Mouse (Mus musculus) layer of hippocampus, adult 18-20 months (tissue): ENCODE measurements around the gene Alkbh6. TPM values are rescaled to one million over a fixed set of nuclear protein-coding genes. Genes with fewer than 3 reads are reported as not detected.

Experiments used
- DNase-seq, 2 experiments: peaks; one replicate each; pipeline ENCODE4 v3.0.0; 2022; ENCODE audit warnings: low spot score in 2 of 2
- total RNA-seq, 2 experiments: library from RNA; stranded (reverse); gene quantifications; 2 replicates each; pipeline ENCODE4 v1.2.3; 2021

Gene Alkbh6
- total RNA-seq, 2 experiments from 2014 or later: 55.2 to 63.0 TPM

DNA sequence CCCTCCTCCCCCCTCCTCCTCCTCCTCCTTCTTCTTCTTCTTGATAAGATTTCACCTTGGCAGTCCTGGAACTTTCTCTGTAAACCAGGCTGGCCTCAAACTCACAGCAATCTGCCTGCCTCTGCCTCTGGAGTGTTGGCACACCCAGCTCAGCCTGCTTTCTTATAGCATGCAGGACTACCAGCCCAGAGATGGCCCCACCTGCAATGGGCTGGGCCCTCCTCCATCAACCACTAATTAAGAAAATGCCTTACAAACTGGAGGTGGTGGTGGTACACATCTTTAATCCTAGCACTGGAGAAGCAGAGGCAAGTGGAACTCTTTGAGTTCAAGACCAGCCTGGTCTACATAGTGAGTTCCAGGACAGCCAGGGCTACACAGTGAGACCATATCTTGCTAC, 17.9 kb downstream of the Alkbh6 start:
- DNase-seq: no peak

GRCm38 (mm10) chr7:30327140-30327539, 18.6 kb downstream of the Alkbh6 start:
- no peak for DNase-seq

GRCm38 (mm10) chr7:30328379-30328778, 19.9 kb downstream of the Alkbh6 start:
- DNase-seq: no peak

DNA sequence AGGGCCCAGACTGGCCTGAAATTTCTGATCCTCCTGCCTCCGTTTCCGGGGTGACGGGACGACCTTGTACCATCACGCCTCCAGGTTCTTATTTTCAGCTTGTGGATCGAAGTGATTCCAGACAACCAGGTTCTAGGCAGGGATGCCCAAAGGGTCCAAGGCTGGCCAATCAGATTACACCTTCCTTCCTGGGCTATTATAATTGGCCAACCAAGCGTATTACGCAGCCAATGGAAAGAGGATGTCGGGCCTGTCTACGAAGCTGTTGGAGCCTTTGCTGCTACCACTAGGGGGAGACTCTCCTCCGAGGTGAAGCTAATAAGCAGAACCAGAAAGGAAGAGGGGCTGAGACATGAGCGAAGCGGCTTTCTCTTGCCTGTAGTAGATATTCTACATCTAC, 23.4 kb downstream of the Alkbh6 start:
- peak; percentile 92 to 97 for DNase-seq

DNA sequence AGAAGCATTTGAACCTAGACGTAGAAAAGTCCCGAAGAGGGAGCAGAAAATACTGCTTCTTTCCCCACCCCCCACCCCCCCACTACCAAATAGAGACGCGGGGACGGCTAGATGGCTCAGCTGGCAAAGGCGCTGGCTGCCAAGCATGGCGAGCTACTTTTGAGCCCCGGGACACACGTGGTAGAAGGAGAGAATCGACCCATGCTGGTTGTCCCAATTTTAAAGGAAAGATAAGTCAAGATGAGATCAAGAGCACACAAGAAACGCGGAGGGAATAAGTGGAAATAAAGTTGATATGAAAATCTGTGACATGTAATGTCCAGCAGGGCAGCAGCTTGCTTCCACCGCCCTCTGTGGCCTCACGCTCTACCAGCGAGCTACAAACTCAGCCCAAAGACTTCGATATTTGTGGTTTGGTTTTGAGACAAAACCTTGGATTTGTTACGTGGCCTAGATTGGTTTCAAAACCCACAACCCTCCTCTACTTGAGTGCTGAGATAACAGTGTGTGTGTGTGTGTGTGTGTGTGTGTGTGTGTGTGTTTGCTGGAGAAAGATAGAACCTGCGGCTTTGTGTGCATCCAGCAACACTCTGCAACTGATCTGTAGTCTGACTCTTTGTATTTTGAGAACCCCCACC, 24.2 kb downstream of the Alkbh6 start:
- DNase-seq: no peak

- DNase-seq: peak in 1 of 2 experiments; percentile 73
These were observed 24.9 kb downstream of the Alkbh6 start for GRCm38 (mm10) chr7:30333436-30333835.

GRCm38 (mm10) chr7:30334563-30334962, 26.0 kb downstream of the Alkbh6 start:
- no peak for DNase-seq

DNA sequence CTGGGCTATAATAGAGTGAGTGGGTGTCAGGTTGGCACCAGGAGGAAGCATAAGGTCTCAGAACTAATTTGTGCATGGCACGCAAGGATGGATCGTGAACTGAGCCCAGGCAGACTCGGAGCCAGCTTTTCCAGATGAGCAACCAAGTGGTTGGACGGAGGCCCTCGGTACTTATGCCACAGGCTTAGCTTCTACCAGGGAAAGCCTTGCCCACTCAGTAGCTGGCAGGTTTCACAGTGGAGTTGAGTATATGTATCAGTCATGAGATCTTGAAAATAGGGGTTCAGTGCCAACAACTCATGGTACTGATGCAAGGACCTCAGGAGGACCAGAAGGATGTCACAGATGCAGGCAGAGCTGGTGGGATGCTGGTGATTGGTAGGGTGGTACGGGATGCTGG, 27.2 kb downstream of the Alkbh6 start:
- DNase-seq: peak in 1 of 2 experiments; percentile 63

- DNase-seq: peak; percentile 84 to 93
These were observed 27.9 kb downstream of the Alkbh6 start for GRCm38 (mm10) chr7:30336384-30336783.

DNA sequence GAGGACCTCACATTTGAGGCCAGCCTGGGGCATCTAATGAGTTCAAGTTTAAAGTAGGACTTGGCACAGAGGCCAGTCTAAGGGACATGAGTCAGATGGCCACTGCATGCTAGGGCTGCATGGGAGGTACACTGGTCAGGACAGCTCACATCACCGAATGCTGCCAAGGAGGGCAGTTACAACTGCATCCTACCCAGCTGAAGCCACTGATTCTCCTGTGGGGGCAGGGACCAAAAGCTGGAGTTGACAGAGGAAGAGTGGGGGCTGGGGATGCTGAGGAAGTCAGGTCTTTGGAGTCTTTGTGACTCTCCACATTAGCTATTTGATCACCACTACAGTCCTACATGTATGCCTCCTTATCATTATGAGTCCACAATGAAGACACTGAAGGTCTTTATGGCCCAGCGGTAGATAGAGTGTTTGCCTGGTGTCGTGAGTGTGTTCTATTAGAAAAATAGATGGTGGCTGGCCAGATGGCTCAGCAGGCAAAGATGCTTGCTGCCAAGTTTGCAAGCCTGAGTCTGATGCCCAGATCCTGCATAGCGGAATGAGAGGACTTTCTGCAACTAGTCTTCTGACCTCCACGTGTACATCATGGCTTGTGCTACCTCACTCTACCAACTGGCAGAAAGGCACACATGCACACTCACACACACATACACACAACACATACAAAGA, 31.1 kb downstream of the Alkbh6 start:
- DNase-seq: peak in 1 of 2 experiments; percentile 59

GRCm38 (mm10) chr7:30346635-30347379, 38.3 kb downstream of the Alkbh6 start:
- no peak for DNase-seq

DNA sequence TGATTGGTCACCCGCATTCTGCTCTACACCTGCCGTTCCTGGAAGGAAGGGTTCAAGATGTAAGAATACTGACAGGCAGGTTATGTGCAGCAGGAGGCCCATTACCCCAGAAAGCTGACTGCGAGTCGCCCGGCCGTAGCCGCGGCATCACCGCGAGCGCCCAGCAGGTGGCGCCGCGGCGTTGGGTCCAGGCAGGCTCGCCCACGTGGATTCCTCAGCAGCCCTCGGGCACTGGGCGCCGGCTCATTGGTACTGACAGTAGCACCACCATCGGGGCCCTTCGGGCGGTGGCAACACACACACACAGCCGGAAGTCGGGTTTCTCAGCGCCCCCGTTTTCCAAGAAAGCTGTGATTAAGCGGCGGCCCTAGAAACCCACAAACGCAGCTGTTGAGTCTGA, 39.3 kb downstream of the Alkbh6 start:
- peak; percentile 70 to 84 for DNase-seq

- peak; percentile 58 to 87 for DNase-seq
These were observed 44.8 kb downstream of the Alkbh6 start for GRCm38 (mm10) chr7:30353279-30353822.

GRCm38 (mm10) chr7:30354059-30354458, 45.5 kb downstream of the Alkbh6 start:
- DNase-seq: no peak

GRCm38 (mm10) chr7:30358378-30359186, 50.1 kb downstream of the Alkbh6 start:
- DNase-seq: no peak

GRCm38 (mm10) chr7:30359276-30359865, 50.9 kb downstream of the Alkbh6 start:
- DNase-seq: no peak

DNA sequence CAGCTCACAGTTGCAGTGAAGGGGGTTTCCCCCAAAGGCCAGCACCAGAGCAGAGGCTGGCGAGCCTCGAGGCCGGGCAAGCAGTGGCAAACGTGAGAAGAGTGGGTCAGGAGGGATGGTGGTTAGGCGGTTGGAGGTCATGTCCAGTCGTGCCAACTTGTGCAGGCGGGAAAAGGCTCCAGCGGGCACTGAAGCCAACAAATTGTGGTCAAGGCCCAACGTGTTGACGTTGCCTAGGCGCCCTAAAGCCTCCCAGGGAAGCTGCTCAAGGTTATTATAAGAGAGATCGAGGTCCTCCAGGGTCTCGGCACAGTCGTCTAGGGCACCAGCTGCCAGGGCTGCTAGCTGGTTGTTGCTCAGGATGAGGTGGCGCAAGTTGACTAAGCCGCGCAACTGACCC, 51.5 kb downstream of the Alkbh6 start:
- DNase-seq: no peak

DNA sequence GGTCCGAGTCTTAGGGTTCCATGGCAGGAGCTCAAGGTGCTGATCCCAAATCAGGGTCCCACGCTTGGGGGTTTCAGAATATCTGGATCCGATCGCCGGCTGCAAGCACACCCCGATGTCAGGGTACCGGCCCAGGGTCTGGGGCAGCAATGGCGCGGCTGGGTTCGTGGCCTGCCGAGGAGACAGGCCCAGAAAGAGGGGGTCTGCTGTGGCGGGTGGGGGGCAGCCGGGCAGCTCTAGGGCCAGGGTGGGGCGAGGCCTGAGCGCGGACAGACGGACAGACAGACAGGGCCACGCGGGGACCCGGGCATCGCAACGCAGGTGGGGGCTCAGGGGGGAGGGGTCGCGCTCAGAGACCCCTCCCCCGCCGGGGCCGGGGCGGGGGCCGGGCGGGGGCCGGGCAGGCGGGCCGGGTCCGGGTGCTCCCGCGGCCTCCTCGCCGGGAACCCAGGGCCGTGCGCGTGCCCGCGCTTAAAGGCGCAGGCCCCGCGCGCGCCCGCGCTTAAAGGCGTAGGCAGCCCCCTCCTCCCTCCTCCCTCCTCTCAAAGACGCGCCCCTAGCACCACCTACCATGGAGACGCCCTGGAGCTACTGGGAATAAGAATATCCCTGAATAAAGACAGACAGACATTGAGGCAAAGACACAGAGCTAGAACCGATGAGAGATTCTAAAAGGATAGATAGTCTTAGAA, 54.3 kb downstream of the Alkbh6 start, which contains the start of gene Lrfn3:
TSS of gene Lrfn3 (minus strand) at position 121 of the 692 bp plus-strand sequence.
- DNase-seq: peak in 1 of 2 experiments; percentile 80

DNA sequence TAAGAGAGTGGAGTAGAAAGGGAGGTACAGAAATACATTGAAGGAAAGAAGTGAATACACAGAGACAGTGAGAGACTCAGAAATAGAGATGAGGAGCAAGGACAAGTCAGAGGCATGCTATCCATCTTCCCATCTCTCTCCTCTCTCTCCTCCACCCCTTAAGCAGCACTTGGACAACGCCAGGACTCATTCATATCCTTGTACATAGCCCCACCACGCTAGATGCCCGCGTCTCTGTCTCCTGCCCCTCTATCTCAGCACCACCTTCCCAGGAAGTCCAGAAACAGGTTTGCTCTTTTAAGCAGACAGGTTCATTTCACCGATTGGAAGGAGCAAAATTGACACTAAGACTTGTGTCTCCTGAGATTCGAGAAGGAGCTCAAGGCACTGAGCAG, 54.8 kb downstream of the Alkbh6 start:
- DNase-seq: no peak
